Mouse (Mus musculus) midbrain, embryonic 16.5 days (tissue): ENCODE measurements around the gene Etl4. TPM values are rescaled to one million over a fixed set of nuclear protein-coding genes. Genes with fewer than 3 reads are reported as not detected.
A peak's percentile ranks its signal among the peaks of the same experiment; 100 is the strongest.

Experiments used
- ATAC-seq: fragments of 200-750 bp; cut with Nextera tagmentation; 2 replicates; pipeline ENCODE4 v1.8.0; 2017; ENCODE audit warnings: moderate TSS enrichment
- H3K27ac ChIP-seq: fragments of 300-500 bp; sonication (generic); 2 replicates; pipeline ENCODE4 v1.5.1; 2014; ENCODE audit warnings: mild to moderate bottlenecking, low read length, mixed read lengths
- H3K27me3 ChIP-seq: fragments of 300-500 bp; sonication (generic); 2 replicates; pipeline ENCODE4 v1.6.1; 2014; ENCODE audit warnings: low read depth, low read length, mixed read lengths; ENCODE audit not compliant: control insufficient read depth, insufficient read depth
- H3K36me3 ChIP-seq: fragments of 300-500 bp; sonication (generic); 2 replicates; pipeline ENCODE4 v1.6.1; 2014; ENCODE audit warnings: mild to moderate bottlenecking, low read length, moderate library complexity, mixed read lengths; ENCODE audit not compliant: control insufficient read depth, insufficient read depth
- H3K4me1 ChIP-seq: fragments of 300-500 bp; sonication (generic); 2 replicates; pipeline ENCODE4 v1.6.1; 2014; ENCODE audit warnings: mild to moderate bottlenecking, low read length, mixed read lengths; ENCODE audit not compliant: control insufficient read depth, insufficient read depth
- H3K4me2 ChIP-seq: fragments of 300-500 bp; sonication (generic); 2 replicates; pipeline ENCODE4 v1.6.1; 2014; ENCODE audit warnings: mild to moderate bottlenecking, low read length, mixed read lengths
- H3K4me3 ChIP-seq: fragments of 300-500 bp; sonication (generic); 2 replicates; pipeline ENCODE4 v1.5.1; 2014; ENCODE audit warnings: low read depth, mild to moderate bottlenecking, low read length, moderate library complexity, mixed read lengths
- H3K9ac ChIP-seq: fragments of 300-500 bp; sonication (generic); 2 replicates; pipeline ENCODE4 v1.6.1; 2014; ENCODE audit warnings: low read depth, low read length, mixed read lengths
- H3K9me3 ChIP-seq: fragments of 300-500 bp; sonication (generic); replicated peaks from 2 replicates; pipeline ENCODE4 v1.6.1; 2014; ENCODE audit warnings: mild to moderate bottlenecking, low read length, mixed read lengths; ENCODE audit not compliant: control insufficient read depth, poor library complexity, severe bottlenecking
- WGBS: fragments of 180-500 bp; shearing (Covaris S2); extraction: QIAGEN DNeasy Blood & Tissue Kit; methylation state at CpG from one replicate; pipeline ENCODE4 v1.1.7; 2014; 5-methylcytosine and 5-hydroxymethylcytosine counted together
- polyA plus RNA-seq: library from polyadenylated mRNA; unstranded; fragments of >200 nt; fragmentation: Nextera tagmentation; extraction: Ambion mirVana; gene quantifications from 2 replicates; pipeline ENCODE4 v1.2.1, GENCODE M21; 2015

The Etl4 gene
- polyA plus RNA-seq, 1 experiment from 2014 or later = 4.9 TPM

DNA sequence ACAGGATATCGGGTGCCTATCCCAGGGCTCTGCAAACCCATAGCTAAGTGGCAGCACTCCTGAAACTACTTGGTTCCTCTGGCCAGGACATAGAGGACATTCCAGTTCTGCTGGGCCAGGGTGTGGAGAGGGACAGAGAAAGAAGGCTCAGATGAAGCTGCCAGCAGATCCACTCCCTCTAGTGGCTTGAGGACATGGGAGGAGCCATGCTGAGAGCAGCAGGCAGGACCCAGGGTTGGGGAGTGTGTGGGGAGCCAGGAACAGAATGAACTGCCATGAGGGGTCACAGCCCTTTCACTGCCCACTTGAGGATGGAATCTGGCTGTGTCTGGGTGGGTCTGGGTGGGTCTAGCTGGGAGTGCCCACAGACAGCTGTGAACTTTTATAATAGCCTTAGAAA lies 784.2 kb downstream of the Etl4 start:
- Histone ChIP-seq H3K4me3 (no peak overlapping the region), H3K27ac (no peak overlapping the region), H3K4me2 (no peak overlapping the region), H3K9ac (no peak overlapping the region), H3K36me3 (no peaks in the 10 kb centered on the region), H3K4me1 (no peaks in the 10 kb centered on the region), H3K27me3 (no peaks in the 10 kb centered on the region), H3K9me3 (no peaks in the 10 kb centered on the region)
- no peak for ATAC-seq
- WGBS = 90% methylated on average over 1 of the region's 1 CpGs

DNA sequence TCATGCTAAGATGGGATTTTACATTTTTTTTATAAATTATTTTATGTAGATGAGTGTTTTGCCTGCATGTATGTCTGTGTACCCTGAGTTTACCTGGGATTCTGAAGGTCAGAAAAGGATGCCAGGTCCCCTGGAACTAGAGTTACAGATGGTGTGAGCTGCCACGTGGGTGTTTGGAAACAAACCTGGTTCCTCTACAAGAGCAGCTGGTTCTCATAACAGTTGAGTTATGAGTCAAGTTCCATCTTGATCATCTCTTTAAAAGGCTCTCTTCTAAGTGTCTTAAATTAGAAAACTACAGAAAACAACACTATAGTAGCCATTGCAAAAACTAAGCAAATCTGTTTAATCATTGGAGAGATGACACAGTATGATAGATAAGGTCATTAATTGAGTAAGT lies 788.1 kb downstream of the Etl4 start:
- no peak for ATAC-seq
- 90% methylated on average over 1 of the region's 1 CpGs for WGBS
- no peak overlapping the region for H3K27ac ChIP-seq
- H3K4me1 ChIP-seq = no peaks in the 10 kb centered on the region
- no peaks in the 10 kb centered on the region for H3K36me3 ChIP-seq
- H3K4me2 ChIP-seq = no peak overlapping the region
- H3K9ac ChIP-seq = no peak overlapping the region
- no peaks in the 10 kb centered on the region for H3K9me3 ChIP-seq
- H3K27me3 ChIP-seq = no peaks in the 10 kb centered on the region
- no peak overlapping the region for H3K4me3 ChIP-seq

DNA sequence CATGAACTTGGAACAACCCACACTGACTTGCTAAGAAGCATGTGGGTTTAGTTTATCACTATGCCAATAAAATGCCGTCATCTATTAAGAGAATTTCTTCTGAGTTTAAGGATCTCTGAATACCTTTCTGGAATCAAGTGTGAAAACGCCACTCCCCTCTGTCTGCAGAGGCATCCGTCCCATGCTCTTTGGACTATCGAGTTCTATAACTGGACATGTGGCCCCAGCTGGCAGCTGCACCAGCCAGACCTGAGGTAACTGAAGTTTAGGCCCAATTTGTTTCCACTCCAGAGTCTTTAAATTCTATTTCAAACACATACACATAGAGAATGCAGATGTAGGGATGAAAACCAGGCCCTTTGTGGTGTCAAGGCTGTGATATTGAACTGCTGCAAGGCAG lies 795.5 kb downstream of the Etl4 start:
- H3K4me2 ChIP-seq = no peak overlapping the region
- no peak overlapping the region for H3K27ac ChIP-seq
- no peaks in the 10 kb centered on the region for H3K9me3 ChIP-seq
- H3K9ac ChIP-seq = no peak overlapping the region
- H3K27me3 ChIP-seq = no peaks in the 10 kb centered on the region
- H3K4me3 ChIP-seq = no peak overlapping the region
- no peaks in the 10 kb centered on the region for H3K36me3 ChIP-seq
- no peaks in the 10 kb centered on the region for H3K4me1 ChIP-seq
- no peak for ATAC-seq
- 90% methylated on average over 4 of the region's 4 CpGs for WGBS

DNA sequence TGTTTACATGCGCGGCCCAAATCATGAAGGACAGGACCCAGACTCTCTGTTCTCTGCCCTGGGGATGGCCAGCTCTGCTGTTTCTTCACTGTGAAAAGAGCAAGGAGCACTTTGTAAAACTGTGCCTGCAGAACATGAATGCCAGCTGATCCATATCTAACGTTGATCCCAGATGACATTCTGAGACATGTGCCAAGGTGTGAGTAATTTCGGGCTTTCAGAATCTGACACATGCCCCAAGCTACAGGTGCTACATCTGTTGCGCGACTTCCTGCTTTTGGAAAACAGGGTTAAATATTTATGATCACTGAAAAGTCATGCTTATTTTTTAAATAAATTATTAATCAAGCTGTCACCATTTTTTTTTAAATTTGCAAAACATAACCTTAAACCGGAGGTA lies 801.0 kb downstream of the Etl4 start:
- H3K9me3 ChIP-seq = no peaks in the 10 kb centered on the region
- no peak overlapping the region for H3K27ac ChIP-seq
- ATAC-seq = no peak
- no peaks in the 10 kb centered on the region for H3K27me3 ChIP-seq
- no peaks in the 10 kb centered on the region for H3K4me1 ChIP-seq
- H3K9ac ChIP-seq = no peak overlapping the region
- no peak overlapping the region for H3K4me2 ChIP-seq
- H3K36me3 ChIP-seq = no peaks in the 10 kb centered on the region
- no peak overlapping the region for H3K4me3 ChIP-seq
- WGBS = 91% methylated on average over 7 of the region's 7 CpGs

DNA sequence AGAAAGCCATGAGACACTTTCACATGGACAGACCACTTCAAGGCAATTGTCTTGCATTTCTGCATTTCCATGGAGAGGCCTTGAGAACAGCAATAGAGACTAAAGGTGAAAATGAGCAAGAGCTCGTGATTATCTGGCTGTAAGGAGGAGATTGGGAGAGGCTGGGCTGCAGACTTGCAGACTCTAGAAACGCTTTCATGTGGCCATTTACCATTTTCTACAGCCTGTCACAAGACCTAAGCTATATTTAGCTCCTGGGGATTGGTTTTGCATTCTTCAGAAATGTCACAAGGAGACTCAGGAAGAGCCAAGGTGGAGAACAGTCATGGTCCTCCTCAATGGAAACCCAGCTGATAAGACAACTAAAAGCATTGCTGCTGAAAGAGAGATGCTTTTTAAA lies 801.4 kb downstream of the Etl4 start:
- no peak overlapping the region for H3K9ac ChIP-seq
- no peaks in the 10 kb centered on the region for H3K9me3 ChIP-seq
- no peak overlapping the region for H3K4me3 ChIP-seq
- no peak overlapping the region for H3K4me2 ChIP-seq
- H3K27ac ChIP-seq = no peak overlapping the region
- H3K27me3 ChIP-seq = no peaks in the 10 kb centered on the region
- ATAC-seq = no peak
- H3K4me1 ChIP-seq = no peaks in the 10 kb centered on the region
- 84% methylated on average over 2 of the region's 2 CpGs for WGBS
- H3K36me3 ChIP-seq = no peaks in the 10 kb centered on the region

DNA sequence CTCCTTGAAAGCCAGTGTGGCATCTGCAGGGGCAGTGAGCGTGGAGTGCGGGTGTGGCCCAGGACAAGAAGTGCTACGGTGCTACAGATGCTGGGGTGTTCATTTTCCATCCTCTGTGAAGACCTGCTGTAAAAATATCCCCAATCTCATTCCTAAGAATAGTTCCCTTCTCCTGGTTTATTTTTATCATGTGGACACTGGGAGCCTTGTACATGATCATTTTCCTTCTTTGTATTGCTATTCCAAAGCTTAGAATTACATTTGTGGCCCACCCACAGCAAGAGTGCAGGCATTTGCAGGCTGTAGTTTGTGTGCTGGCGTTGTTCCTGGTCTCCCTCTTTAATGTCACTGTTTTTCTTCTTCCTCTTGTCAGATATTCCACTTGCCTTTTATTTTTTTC lies 809.5 kb downstream of the Etl4 start:
- no peak overlapping the region for H3K4me3 ChIP-seq
- H3K9me3 ChIP-seq = no peaks in the 10 kb centered on the region

DNA sequence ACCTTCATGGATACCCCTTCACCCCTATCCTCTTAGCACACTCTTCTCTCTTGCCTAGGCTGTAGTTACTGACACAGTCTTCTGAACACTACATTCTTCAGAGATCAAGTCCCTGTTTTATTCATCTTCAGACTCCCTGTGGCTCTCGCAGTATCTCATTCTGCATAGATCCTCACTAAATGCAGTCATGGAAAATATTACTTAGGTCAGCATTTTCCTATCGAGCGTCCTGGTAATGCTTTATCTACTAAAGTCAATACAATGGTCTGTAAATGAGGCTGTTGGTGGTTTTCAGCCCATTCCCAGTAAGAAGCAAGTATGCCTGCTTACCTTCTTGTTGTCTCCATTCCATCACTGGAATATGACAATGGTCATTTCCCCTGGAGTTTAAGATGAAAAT lies 811.5 kb downstream of the Etl4 start:
- H3K4me1 ChIP-seq = peaks cover 9% of the 10 kb centered on the region; the same call in 1 of the 2 replicates
- H3K4me3 ChIP-seq = no peak overlapping the region
- H3K36me3 ChIP-seq = no peaks in the 10 kb centered on the region
- WGBS = 85% methylated on average over 3 of the region's 3 CpGs
- H3K27me3 ChIP-seq = no peaks in the 10 kb centered on the region
- H3K4me2 ChIP-seq = no peak overlapping the region
- H3K9me3 ChIP-seq = no peaks in the 10 kb centered on the region
- ATAC-seq = no peak
- no peak overlapping the region for H3K9ac ChIP-seq
- no peak overlapping the region for H3K27ac ChIP-seq

More for the DNA sequence above, 809.5 kb downstream of the Etl4 start:
- Histone ChIP-seq H3K27ac (no peak overlapping the region), H3K27me3 (no peaks in the 10 kb centered on the region), H3K36me3 (no peaks in the 10 kb centered on the region), H3K9ac (no peak overlapping the region), H3K4me2 (no peak overlapping the region), H3K4me1 (peaks cover 9% of the 10 kb centered on the region; the same call in 1 of the 2 replicates)
- no peak for ATAC-seq
- 91% methylated on average over 4 of the region's 4 CpGs for WGBS

DNA sequence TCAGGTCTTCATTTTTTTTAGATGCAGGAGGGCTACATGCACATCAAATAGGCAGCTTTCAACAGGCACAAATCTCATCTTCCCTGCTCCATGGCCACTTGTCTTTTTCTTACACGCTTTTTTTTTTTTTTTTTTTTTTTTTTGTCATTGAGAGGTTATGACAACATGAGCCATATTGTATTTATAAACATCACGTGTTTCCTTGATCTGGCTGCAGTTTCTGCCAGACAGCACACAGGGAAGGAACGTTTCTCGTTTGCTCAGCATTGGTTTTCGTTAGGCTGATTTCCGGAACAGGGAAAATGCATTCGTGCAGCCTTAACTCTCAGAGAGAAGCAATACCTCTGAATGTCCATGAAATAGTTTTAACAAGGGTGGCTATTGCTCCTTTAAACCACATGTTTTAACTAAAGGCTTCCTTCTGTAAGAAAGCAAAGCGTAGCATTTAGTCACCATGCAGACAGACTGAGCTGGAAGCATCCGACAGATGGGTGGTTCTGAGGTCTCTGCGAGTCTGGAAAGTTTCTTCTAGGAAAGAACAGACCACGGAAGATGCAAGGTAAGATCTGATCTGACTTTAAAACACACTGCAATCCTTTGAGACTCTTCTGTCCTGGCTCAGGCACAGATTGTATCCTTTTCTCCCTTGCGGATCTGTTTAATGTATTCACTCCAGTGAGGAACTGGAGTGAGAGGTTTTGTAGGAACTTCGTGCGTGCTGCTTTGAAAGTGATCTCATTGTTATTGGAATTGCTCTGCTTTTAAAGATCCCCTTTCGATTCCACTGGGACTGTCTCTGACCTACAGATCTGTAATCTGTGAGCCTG lies 812.8 kb downstream of the Etl4 start:
- peak overlapping the region; percentile 14; the same call in 1 of the 2 replicates for H3K4me3 ChIP-seq
- no peak overlapping the region for H3K27ac ChIP-seq
- WGBS = 18% methylated on average over 15 of the region's 15 CpGs
- no peak for ATAC-seq
- peaks cover 9% of the 10 kb centered on the region; the same call in 1 of the 2 replicates for H3K4me1 ChIP-seq
- no peaks in the 10 kb centered on the region for H3K27me3 ChIP-seq
- H3K36me3 ChIP-seq = no peaks in the 10 kb centered on the region
- H3K4me2 ChIP-seq = peak overlapping the region; percentile 47
- H3K9ac ChIP-seq = no peak overlapping the region
- no peaks in the 10 kb centered on the region for H3K9me3 ChIP-seq

DNA sequence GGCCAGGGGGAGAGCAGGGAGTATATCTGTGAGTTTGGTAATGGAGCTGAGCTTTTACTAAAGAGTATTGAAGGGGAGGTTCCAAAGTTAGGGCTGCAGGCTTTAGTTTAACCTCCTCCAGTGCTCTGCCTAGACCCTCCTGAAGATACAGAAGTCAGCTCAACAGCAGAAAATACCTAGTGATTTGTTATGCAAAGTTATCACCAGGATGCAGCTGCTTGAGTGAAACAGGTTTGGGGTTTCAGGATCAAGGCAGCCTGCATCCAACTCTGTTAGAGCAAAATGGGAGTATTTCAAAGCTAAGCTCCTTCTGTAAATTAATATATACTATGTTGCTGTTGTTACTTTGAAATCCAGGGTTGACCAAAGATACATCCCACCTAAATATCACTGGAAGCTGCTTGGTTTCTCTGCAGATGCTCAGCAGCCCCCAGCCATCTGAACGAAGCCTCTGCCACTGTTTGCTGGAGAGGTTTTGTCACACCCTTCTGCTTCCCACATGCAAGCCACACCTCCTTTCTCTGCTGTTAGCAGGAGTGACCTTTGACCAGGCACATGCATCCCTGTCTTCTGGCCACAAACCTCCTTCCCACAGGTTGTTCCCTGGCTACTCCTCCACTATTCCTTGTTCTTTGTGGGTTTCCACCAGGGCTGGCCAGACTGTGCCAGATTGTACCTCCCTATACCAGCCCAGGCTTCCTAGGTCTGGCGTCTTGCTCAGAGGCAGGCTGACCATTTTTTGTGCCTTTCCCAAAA lies 814.6 kb downstream of the Etl4 start:
- H3K4me2 ChIP-seq = no peak overlapping the region
- H3K9me3 ChIP-seq = no peaks in the 10 kb centered on the region
- H3K36me3 ChIP-seq = no peaks in the 10 kb centered on the region
- ATAC-seq = no peak
- no peaks in the 10 kb centered on the region for H3K27me3 ChIP-seq
- no peak overlapping the region for H3K9ac ChIP-seq
- no peak overlapping the region for H3K4me3 ChIP-seq
- H3K27ac ChIP-seq = no peak overlapping the region
- H3K4me1 ChIP-seq = peaks cover 9% of the 10 kb centered on the region; the same call in 1 of the 2 replicates
- 33% methylated on average over 2 of the region's 2 CpGs for WGBS
